Mouse (Mus musculus) brain, embryonic 14.5 days (tissue): ENCODE data around the gene Slc26a3.

Source experiments
- CTCF ChIP-seq: fragments of 200-500 bp; IDR thresholded peaks from 2 replicates; pipeline ENCODE4 v1.5.1; 2012; ENCODE audit warnings: inconsistent platforms, mild to moderate bottlenecking, moderate library complexity, borderline replicate concordance; ENCODE audit not compliant: insufficient read depth, insufficient read length; ENCODE audit errors: extremely low read depth
- POLR2A ChIP-seq: fragments of 200-500 bp; IDR thresholded peaks from 2 replicates; pipeline ENCODE4 v1.6.1; 2012; ENCODE audit warnings: mild to moderate bottlenecking, inconsistent platforms, borderline replicate concordance; ENCODE audit not compliant: poor library complexity, insufficient read depth, insufficient read length, severe bottlenecking; ENCODE audit errors: extremely low read depth

GRCm38 (mm10) chr12:31397709-31398108 lies 7.0 kb downstream of the Slc26a3 start:
- TF ChIP-seq POLR2A (no peak), CTCF (no peak)
